Mouse (Mus musculus): ENCODE data around the gene Pex14. TPM values are rescaled to one million over a fixed set of nuclear protein-coding genes. Genes with fewer than 3 reads are reported as not detected.
"Not testable (repeated sequence)": the region's sequence is repeated elsewhere in the genome, so short reads cannot be mapped to it uniquely, and the experiment has no call there.

Pex14 gene
- 10 to 100 TPM; 22.8 to 24.0 TPM for total RNA-seq (2021)
- long read RNA-seq, experiment 1, transcript Pex14-201 (9 exons, 2,006 nt), result major isoform, 64 of 68 reads
- long read RNA-seq, experiment 1, partial matches to known transcripts, result 0 of 68 reads
- long read RNA-seq, experiment 1, other reads (novel, unspliced or antisense), result 4 of 68 reads
- long read RNA-seq, experiment 2, transcript Pex14-201 (9 exons, 2,006 nt), result major isoform, 53 of 63 reads
- long read RNA-seq, experiment 2, partial matches to known transcripts, result 2 of 63 reads
- long read RNA-seq, experiment 2, other reads (novel, unspliced or antisense), result 8 of 63 reads

DNA sequence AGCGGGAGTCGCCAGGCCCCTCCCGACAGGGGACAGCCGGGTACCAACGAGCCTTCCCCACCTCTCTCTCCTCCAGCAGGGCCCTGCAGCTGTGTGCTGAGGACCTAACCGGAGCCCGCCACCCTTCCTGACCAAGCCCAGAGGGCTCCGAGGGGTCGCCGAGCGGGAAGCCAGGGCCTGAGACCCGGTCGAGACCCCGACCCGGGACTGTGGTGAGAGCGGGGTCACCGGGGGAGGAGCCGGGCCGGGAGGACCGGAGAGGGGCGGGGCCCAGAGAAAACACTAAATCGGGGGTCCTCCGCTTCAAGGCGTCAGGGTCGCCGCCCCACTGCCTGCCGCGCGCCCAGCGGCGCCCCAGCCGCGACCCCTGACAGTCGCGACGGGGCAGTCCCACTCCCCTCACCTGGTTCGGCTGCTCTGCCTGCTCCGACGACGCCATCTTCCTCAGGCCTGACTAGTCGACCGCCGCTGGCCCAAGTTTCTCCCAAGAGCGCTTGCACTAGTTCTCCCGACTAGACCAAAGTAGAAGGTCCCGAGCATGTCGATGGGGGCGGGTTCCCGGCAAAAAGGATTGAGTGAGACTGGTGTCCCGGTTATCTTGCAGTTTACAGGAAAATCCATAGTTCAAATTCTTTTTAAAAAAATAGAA is at the start of gene Pex14:
Gene Pex14, minus strand, starts transcription at position 508 of the 649 bp plus-strand sequence.
- peak; percentile 93 for DNase-seq (ENCODE audit: low spot score)

DNA sequence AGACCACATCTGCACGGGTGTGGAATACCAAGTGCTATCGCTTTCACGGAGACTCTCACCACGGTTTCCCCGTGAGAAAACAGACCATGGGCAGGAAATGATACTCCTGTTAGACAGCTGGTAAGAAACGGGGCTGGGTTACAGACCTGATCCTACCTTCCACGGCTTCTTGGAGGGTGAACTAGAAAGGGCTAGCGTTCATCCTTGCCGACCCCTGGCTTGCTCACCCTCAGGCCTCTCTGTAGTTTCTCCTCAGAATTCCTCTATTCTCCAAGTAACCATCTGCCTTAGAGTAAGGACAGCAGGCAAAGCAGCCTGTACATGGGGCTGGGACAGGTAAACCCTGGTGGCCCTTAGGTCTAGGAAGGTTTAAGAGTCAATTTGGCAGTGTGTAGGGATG is 49.5 kb upstream of the Pex14 start:
- no peak for DNase-seq (ENCODE audit: low spot score)

DNA sequence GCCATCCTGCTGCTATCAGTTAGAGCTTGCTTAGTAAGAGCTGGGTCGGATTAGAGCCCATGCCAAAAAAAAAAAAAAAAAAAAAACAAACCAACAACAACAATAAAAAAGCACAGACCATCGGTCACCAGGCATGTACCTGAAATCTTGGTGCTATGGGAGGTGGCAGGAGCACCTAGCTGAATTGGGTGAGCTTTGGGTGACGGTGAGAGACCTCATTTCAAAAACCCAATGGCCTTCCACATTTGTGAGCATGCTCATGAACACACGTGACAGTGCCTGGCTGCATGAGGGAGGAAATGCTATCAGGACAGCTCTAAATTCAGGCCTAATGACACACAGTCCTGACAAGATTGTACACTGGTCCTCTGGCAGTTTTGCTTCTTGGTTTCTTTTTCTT is 48.4 kb upstream of the Pex14 start:
- DNase-seq (ENCODE audit: low spot score), result no peak

DNA sequence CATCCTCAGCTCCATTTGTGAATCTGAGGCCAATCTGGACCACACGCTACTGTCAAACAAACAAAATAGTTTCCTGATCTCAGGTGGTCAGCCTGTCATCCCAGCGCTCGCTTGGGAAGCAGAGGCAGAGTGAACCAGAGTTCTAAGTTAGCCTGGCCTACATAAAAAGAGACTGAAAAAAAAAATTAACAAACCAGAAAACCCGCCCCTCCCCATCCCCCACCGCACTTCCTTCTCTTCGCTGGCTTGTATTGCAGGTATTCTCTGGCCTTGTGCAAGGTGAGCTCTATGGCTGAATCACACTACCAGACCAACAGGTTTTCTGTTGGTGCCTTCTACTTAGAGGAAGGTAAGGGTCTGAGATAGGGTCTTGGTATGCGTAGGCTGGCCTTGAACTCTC is 47.9 kb upstream of the Pex14 start:
- no peak for DNase-seq (ENCODE audit: low spot score)

DNA sequence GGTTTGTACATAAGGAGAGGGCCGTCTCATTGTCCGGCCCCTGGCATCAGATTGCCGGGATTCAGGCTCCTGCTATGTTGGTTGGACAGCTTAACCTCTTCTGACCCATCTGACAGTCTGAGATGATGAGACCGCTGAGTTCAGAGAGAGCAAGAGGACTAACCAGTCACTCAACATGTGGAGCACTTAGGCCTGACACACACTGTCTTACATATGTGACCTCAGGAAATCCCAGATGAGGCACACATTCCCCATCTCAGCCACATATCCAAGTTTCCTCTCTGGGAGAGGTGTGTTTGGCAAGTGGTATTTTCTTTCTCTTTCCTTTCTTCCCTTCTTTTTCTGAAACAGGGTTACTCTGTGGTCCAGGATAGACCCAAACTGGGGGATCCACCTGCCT is 45.5 kb upstream of the Pex14 start:
- no peak for DNase-seq (ENCODE audit: low spot score)

DNA sequence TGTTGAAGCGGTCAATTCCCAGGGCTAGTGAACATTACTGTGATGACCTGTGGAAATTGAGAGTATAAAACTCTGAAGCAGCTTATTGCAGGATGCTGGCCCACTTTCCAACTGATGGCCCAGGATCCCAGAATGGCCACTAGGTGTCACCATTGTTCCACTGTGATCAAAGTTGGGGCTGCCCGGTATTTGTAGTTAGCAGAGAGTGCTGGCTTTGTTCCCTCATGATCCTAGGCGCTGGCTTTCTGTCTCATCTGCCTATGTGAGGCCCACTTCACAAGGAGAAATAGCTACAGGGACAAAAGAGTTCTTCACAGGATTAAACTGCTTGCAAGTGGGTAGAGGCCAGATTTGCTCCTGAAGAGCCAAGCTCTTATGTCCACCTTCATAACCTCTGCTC is 44.8 kb upstream of the Pex14 start:
- DNase-seq (ENCODE audit: low spot score), result peak; percentile 89

DNA sequence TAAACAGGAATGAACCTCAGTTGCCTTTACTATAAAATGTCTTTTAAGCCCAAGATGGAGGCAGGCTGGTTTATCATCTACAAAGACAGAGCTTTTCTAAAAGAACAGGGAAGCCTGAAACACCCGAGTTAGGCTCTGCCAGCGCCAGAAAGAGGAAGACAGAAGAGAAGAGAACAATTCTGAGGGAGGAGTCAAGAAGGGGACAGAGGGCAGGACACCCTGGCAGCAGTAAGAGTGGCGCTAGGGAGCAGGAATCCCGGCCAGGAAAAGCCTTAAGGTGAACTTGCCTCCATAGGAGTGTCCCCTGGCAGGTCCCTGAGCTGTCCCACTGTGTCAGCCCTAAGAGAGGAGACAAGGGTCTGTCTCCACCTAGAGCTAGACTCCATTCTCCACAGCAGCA is 43.9 kb upstream of the Pex14 start:
- DNase-seq (ENCODE audit: low spot score), result no peak

DNA sequence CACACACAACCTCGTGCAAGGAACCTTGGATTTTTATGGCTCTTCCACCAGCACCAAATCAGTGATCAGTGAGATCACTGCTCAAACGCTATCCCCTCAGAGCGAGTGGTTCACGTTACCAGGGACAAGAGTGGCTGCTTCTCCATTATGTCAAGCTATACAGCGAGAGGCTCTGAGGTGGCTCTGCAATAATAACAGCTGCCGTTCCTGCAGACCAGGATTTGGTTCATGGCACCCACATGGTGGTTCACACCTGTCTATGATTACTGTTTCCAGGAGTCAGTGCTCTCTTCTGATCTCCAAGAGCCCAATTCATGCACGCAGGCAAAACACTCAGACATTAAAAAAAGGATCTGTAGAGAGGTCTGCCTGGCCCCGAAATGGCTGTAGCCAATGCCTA is 38.8 kb upstream of the Pex14 start:
- DNase-seq (ENCODE audit: low spot score), result no peak

DNA sequence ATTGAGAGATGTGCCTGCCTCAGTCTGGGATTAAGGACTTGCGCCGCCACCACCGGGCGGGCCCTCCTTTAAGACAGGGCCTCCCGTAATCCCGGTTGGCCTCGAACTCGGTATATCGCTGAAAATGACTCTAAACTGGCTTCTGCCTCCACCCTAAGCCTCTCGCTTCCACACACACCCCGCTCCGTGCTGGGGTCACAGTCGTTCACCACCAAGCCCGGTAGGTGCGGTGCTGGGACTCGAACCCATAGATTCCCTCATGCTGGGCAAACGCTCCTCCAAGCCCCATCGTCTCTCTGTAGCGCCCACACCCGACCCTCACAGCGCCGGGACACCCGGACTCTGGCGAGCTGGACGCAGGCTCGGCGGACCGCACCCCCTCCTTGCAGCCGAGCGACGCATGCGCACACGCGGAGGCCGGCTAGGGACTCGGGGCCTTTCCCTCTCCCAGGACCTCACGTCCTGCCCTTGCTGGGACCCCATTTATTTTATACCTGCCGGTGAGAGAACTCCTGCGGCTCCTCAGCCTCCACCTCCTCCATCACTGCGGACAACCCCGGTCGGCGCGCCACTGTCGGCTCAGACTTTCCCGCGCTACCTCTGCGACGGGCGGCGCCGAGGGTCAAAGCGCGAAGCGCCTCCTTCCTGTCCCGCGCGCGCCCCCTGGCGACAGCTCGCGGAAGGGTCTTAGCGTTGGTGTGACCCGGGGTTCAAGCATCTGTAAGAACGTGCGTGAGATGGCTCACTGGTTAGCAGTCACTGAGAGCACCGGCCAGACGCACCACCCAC is 37.5 kb upstream of the Pex14 start, which contains the start of gene Cenps:
Gene Cenps, minus strand, starts transcription at position 648 of the 789 bp plus-strand sequence.
- peak; percentile 86 for DNase-seq (ENCODE audit: low spot score)

DNA sequence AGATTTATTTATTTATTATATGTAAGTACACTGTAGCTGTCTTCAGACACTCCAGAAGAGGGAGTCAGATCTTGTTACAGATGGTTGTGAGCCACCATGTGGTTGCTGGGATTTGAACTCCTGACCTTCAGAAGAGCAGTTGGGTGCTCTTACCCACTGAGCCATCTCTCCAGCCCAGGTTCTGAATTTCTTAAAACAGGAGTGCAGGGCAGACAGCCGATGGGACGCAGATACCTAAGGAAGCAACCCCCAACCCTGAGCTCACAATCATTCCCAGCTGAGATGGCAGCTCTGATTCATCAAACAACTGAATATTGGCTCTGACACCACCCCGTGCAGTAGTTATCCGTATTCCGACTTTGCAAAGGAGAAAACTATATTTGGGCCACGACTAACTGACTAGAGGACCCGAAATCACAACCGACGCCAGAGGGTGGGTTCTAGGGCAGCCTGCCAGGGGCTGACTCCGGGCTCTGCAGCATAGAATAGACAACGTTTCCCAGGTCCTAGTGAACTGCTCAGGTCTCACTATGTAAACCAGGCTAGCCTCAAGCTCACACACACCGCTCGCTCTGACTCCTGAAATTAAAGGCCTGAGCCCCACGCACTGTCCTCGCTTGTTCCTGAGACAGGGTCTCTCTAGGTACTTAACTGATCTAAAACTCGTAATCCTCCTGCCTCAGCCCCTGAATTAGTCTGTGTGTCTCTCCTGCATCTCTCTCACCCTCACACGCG is 36.6 kb upstream of the Pex14 start:
- no peak for DNase-seq (ENCODE audit: low spot score)

DNA sequence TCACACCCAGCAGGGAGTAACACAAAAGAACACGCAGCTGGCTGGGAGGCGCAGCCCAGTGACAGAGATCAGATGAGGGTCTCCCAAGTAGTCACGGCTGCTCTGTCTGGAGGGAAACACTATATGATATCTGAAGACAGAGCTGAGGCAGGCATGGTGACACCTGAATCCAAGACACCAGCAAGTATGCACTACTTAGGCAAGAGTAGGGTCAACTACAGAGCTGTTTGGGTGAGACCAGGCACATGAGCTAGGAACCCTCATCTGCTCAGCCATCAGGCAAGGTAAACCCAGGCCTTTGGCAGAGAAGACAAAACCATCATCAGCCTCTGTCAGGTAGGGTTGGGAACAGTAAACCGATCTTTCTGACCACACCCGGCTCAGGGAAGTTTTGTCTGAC is 33.7 kb upstream of the Pex14 start:
- no peak for DNase-seq (ENCODE audit: low spot score)

DNA sequence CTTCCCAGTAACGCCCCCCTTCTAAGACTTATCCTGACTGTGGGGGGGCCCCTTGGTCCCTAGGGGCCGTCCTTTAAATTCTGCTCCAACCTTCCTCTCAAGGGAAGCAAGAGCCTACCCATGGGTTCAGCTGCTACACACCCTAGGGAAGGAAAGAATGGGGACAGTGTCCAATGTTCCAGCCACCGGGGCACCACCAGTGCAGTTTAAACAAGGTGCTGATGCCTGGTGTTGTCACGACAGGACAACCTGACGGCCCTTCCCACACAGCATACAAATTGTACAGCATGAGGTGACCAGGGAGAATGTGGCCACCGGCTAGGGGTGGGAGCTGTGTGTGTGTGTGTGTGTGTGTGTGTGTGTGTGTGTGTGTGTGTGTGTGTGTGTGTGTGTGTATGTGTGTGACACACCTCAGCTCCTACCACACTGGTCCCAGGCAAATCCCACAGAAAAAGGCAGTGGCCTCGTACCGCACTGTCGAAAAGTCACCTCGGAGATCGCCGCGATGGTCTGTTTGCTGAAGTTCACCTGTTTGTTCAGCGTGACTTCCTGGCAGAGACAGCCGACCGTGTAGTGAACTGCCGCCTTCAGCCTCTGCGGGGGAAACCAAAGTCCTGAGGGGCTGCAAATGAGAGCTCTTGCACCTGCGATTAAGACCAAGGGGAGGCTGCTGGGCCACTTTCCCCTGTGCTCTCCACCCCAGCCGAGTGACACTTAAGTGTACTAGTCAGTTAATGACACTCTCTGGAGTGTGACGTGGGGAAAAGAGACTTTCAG is 32.3 kb upstream of the Pex14 start:
- DNase-seq (ENCODE audit: low spot score), result no peak

DNA sequence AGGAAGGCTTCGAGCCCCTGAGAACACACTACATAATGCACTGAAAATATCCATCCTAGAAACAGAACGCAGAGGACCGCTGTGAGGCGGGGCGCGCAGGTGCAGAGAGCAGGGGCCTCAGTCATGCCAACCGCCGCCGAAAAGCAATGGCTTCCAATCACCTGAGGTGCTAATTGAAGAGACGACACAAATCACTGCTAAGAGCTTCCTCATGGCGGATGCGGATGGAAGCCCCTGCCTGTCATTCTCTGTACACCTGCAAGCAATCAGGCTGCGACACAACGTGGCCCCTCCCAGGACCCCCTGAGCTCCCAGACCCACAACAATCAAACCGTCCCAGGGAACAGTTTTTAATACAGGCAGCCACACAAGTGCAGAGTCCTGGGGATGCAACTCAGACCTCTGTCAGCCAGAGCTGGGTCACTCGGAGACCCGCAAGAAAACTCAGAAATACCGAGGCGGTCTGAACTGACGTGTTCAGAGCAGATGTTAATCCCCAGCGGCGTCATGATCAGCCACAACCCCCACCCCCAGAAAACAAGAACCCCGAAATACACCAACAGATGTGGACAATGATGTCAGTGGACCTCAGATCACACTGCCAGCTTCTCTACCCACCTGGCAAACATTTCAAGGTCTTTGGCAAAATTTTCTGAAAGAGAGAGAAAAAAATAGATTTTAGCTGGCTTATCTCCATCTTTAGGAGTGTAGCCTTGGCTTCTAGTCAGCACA is 31.5 kb upstream of the Pex14 start:
- DNase-seq (ENCODE audit: low spot score), result no peak

DNA sequence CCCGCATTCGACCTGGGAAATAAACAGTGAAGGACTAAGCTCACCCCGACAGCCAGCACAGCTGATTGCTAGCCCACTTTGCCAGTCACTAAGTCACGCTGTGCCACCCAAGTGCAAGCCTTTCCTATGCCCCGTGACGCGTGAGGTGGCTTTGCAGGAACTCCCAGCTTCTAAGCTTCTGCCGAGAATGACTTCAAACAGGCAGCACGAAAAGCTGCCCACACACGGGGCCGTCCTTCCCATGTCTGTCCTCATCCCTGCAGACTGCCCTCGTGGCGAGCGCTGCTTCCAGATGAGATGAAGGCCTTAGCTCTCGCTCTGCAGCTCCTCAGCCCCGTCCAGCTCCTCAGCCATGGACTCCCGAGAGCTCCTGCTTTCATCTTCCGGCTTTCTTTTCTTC is 28.8 kb upstream of the Pex14 start:
- DNase-seq (ENCODE audit: low spot score), result no peak

DNA sequence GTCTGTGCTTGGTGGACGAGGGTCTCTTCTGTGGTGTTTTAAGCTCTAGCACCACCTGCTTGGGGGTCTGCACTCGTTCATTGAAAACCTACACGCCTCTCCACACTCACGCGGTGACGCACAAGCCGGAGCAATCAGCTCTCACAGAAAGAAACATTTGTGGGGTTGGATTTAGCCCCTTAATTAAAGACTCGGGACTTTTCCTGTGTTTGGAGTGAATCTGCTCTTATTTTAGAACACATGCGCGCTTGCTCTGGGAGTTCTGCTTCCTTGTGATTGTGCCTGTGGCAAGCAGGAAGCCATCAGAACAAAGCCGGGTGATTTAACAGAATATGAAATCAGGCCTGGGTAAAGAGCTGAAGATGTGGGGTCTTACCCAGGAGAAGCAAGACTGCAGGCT is 27.0 kb upstream of the Pex14 start, which contains the start of gene Cort:
Gene Cort, minus strand, starts transcription at position 101 of the 400 bp plus-strand sequence.
- no peak for DNase-seq (ENCODE audit: low spot score)

DNA sequence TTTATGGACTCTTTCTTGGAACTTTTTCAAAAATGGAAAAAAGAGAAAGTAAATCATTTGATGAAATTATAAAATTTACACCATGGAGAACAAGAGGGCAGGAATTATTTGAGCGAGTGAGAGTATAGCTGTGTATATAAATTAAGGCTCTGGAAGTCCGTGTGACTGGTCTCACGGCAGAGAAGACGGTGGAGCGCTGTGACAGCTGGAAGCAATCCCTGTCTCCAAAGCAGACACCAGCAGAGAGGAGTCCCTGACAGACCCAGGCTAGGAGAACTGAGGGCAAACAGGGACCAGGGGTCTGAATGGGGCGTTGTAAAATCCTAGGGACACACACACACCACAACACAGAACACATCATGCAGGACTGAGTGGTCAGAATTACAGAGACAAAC is 26.4 kb upstream of the Pex14 start:
- no peak for DNase-seq (ENCODE audit: low spot score)

DNA sequence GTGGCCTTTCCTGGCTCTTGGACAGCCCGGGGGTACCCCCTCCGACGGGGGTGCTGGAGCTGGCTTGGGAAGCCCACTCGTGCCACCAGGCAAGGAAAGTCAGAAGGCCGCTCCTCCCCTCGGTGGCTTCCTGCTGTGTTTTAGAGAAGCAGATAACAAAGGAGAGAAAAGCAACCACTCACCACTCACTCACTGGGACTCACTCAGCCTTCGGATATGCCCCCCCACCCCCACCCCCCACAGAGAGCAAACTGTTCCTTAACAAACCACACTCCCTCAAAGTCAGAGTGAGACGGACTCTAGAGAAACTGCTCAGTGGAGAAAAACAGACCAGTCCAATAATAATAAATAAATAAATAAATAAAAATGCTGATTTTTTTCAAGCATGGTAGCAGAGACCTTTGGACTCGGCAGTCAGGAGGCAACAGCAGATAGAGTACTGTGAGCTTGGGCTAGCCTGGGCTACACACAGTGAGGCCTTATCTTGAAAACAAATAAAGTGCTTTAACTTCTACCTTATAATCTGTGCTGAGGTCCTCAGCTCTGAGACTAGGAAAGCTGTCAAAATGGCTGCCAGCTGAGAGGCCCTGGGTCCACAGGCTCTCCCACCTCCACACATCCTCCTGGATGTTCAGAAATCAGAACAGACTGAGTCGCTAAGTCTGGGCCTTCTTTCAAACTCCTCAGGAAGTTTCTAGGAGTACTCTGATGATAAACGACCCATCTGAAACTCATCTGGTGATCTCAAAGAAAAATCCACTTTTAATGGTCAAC is 25.9 kb upstream of the Pex14 start:
- no peak for DNase-seq (ENCODE audit: low spot score)

DNA sequence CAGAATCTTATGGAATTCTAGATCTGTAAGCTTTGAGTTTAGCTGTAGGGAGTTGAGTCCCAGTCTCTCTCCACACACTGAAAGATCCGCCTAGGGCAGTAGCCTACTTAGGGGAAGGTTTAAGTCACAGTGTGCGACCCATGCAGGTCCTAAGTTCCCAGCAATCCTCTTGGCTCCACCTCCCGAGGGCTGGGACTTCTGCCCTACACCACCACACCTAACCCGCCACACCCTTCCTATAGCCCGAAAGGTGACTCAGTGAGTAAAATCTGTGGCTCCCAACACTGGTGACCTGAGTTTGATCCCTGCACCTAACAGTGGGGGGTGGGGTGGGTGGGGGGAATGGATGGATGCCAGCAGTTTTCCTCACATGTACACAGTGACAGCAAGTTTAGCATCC is 23.8 kb upstream of the Pex14 start:
- DNase-seq (ENCODE audit: low spot score), result no peak

DNA sequence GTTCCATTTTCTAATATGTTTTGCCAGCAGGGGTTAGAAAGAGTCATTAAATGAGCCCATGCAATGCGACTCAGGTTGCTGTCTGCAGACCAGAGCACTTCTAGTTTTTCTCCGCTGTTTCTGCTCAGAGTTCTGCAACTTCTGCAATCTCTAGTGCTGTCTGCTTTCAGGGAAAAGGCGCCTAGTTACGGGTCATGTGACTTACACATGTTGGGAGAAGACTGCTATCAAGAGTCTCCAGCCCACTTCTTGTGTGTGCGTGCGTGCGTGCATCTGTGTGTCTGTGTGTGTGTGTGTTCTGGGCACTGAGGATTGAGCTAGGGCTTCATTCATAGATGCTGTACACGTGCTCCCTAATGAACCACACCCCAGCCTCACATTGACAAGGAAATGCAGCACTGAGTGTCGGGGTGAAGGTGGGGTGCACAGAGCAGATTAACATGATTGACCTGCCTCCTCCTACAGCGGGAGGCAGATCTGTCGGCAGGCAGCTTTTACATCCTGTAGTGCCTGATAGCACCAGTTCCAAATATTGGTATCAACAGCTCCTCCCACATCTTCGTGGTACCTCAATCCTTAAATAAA is 20.4 kb upstream of the Pex14 start:
- not testable (repeated sequence) for DNase-seq (ENCODE audit: low spot score)

Data from gastrocnemius, adult 18-20 months (tissue).